Mouse (Mus musculus): Measurements from ENCODE around the gene Lpar2. TPM values are rescaled to one million over a fixed set of nuclear protein-coding genes. Genes with fewer than 3 reads are reported as not detected.

Gene Lpar2
- polyA plus RNA-seq, 1 experiment from 2014 or later, result 0.45 TPM

- H3K9ac ChIP-seq (ENCODE audit: low read length), result no peak overlapping the region
- H3K4me2 ChIP-seq (ENCODE audit: low read depth, low read length), result no peak overlapping the region
- no peaks in the 10 kb centered on the region for H3K4me1 ChIP-seq (replicated peaks; ENCODE audit: control insufficient read depth, insufficient read depth, low read length)
- no peak for ATAC-seq (ENCODE audit: low read depth)
- H3K9me3 ChIP-seq (ENCODE audit: control insufficient read depth, low read length), result no peaks in the 10 kb centered on the region
- peaks cover 3% of the 10 kb centered on the region; the same call in 1 of the 2 replicates for H3K36me3 ChIP-seq (ENCODE audit: control insufficient read depth, insufficient read depth, low read length)
- no peaks in the 10 kb centered on the region for H3K27me3 ChIP-seq (ENCODE audit: control insufficient read depth, insufficient read depth, low read depth, low read length)
- WGBS, result 80% methylated on average over 2 of the region's 2 CpGs
- H3K4me3 ChIP-seq (ENCODE audit: low read length), result no peak overlapping the region
- H3K27ac ChIP-seq (ENCODE audit: low read length), result no peak overlapping the region
These were observed 7.3 kb upstream of the Lpar2 start for GRCm38 (mm10) chr8:69814881-69815280.

DNA sequence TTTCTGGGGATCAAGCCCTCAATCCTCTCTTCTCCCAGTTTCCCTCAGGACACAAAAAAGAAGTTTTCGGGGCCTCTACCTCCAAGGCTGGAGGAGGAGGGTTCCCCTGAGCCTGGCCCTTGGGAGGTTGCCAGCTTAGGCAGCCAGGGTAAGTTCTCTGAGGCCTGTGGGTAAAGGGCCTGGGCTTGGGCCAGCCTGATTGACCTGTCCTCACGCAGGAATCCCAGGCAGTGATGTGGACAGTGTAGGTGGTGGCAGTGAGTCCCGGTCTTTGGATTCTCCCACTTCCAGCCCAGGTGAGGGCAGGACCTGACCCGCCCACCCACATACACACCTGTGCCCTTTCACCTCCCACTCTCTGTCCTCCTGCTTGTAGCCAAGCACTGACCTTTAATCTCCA, 6.8 kb upstream of the Lpar2 start:
- no peak overlapping the region for H3K27ac ChIP-seq (ENCODE audit: low read length)
- no peak overlapping the region for H3K4me2 ChIP-seq (ENCODE audit: low read depth, low read length)
- 87% methylated on average over 4 of the region's 4 CpGs for WGBS
- peaks cover 3% of the 10 kb centered on the region; the same call in 1 of the 2 replicates for H3K36me3 ChIP-seq (ENCODE audit: control insufficient read depth, insufficient read depth, low read length)
- ATAC-seq (ENCODE audit: low read depth), result peak; percentile 27; the same call in 1 of the 2 replicates
- H3K27me3 ChIP-seq (ENCODE audit: control insufficient read depth, insufficient read depth, low read depth, low read length), result no peaks in the 10 kb centered on the region
- no peak overlapping the region for H3K4me3 ChIP-seq (ENCODE audit: low read length)
- no peaks in the 10 kb centered on the region for H3K9me3 ChIP-seq (ENCODE audit: control insufficient read depth, low read length)
- no peak overlapping the region for H3K9ac ChIP-seq (ENCODE audit: low read length)
- no peaks in the 10 kb centered on the region for H3K4me1 ChIP-seq (replicated peaks; ENCODE audit: control insufficient read depth, insufficient read depth, low read length)

GRCm38 (mm10) chr8:69820466-69820865, 1.8 kb upstream of the Lpar2 start:
- 60% methylated on average over 9 of the region's 9 CpGs for WGBS

DNA sequence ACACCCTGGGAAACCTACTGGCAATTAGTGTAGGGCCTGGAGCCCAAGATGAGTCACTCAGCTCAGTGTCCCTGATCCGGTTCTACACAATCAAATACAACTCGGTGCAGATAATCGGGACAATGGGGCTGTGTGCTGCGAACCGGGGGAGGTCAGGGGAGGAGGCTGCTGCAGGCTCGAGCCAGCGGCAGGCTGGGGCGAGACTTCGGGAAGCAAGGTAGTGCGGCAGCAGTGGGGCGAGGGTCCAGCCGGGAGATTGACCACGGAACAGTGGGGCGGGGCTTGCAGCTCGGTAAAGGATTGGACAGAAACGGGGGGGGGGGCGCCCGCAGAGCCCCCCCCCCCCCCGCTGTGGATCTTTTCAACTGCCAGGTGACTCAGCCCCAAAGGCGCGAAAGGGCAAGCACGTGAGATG, 251 bp upstream of the Lpar2 start:
- Histone ChIP-seq H3K4me2 (ENCODE audit: low read depth, low read length) (peak overlapping the region; percentile 92), H3K9me3 (ENCODE audit: control insufficient read depth, low read length) (no peaks in the 10 kb centered on the region), H3K27me3 (ENCODE audit: control insufficient read depth, insufficient read depth, low read depth, low read length) (no peaks in the 10 kb centered on the region), H3K27ac (ENCODE audit: low read length) (peak overlapping the region; percentile 15; the same call in 1 of the 2 replicates), H3K4me3 (ENCODE audit: low read length) (peak overlapping the region; percentile 60), H3K36me3 (ENCODE audit: control insufficient read depth, insufficient read depth, low read length) (0 out of 2 replicates have a peak, but pooled peaks cover 3% of the 10 kb centered on the region), H3K4me1 (replicated peaks; ENCODE audit: control insufficient read depth, insufficient read depth, low read length) (peaks cover 4% of the 10 kb centered on the region), H3K9ac (ENCODE audit: low read length) (peak overlapping the region; percentile 69)
- WGBS, result 0% methylated on average over 13 of the region's 22 CpGs
- ATAC-seq (ENCODE audit: low read depth), result peak; percentile 60

More at GRCm38 (mm10) chr8:69820466-69820865, 1.8 kb upstream of the Lpar2 start:
- Histone ChIP-seq H3K9ac (ENCODE audit: low read length) (no peak overlapping the region), H3K27ac (ENCODE audit: low read length) (no peak overlapping the region), H3K27me3 (ENCODE audit: control insufficient read depth, insufficient read depth, low read depth, low read length) (no peaks in the 10 kb centered on the region), H3K36me3 (ENCODE audit: control insufficient read depth, insufficient read depth, low read length) (0 out of 2 replicates have a peak, but pooled peaks cover 3% of the 10 kb centered on the region), H3K4me3 (ENCODE audit: low read length) (no peak overlapping the region), H3K9me3 (ENCODE audit: control insufficient read depth, low read length) (no peaks in the 10 kb centered on the region), H3K4me2 (ENCODE audit: low read depth, low read length) (no peak overlapping the region), H3K4me1 (replicated peaks; ENCODE audit: control insufficient read depth, insufficient read depth, low read length) (peaks cover 4% of the 10 kb centered on the region)
- ATAC-seq (ENCODE audit: low read depth), result no peak

DNA sequence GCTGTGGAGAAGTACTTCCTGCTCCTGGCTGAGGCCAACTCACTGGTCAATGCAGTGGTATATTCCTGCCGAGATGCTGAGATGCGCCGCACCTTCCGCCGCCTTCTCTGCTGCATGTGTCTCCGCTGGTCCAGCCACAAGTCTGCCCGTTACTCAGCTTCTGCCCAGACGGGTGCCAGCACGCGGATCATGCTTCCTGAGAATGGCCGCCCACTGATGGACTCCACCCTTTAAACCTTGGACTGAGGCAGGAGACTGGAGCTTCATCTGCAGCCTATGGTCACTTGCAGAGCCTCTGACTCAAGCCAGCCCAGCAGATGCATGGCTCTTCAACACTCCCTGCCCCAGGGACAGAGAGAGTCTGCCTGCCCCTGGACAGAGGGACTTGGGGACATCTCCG, 4.1 kb downstream of the Lpar2 start:
- Histone ChIP-seq H3K9ac (ENCODE audit: low read length) (no peak overlapping the region), H3K4me2 (ENCODE audit: low read depth, low read length) (no peak overlapping the region), H3K27ac (ENCODE audit: low read length) (no peak overlapping the region), H3K36me3 (ENCODE audit: control insufficient read depth, insufficient read depth, low read length) (no peaks in the 10 kb centered on the region), H3K4me3 (ENCODE audit: low read length) (no peak overlapping the region), H3K9me3 (ENCODE audit: control insufficient read depth, low read length) (no peaks in the 10 kb centered on the region), H3K4me1 (replicated peaks; ENCODE audit: control insufficient read depth, insufficient read depth, low read length) (peaks cover 4% of the 10 kb centered on the region), H3K27me3 (ENCODE audit: control insufficient read depth, insufficient read depth, low read depth, low read length) (no peaks in the 10 kb centered on the region)
- ATAC-seq (ENCODE audit: low read depth), result no peak
- WGBS, result 91% methylated on average over 12 of the region's 12 CpGs

DNA sequence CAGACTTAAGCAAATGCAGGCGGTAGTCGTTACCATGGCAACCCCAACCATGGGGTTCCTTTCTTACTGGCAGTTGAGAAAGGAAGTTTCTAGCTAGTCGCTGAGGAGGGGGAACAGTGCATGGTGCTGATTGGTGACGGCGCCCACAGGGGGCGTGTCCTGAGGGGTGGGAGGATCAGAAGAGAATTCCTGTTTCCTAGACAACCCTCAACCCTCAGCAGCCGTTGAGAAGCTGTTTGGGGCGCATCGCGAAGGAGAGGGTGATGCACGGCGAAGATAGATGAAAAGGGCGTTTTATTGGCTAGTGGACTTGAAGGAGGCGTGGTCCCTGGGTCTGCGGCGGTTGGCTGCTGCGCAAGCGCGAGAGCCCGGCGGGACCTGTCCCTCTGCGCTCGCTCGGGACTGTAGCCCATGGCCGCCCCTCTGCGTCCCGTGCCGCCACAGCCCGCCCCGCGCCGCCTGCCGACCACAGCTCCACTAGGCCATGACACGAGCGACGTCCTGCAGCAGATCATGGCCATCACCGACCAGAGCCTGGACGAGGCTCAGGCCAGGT, 10.1 kb downstream of the Lpar2 start, which contains the start of gene Pbx4:
Gene Pbx4 (plus strand): TSS at position 194 of the 556 bp plus-strand sequence.
- H3K27me3 ChIP-seq (ENCODE audit: control insufficient read depth, insufficient read depth, low read depth, low read length), result no peaks in the 10 kb centered on the region
- no peaks in the 10 kb centered on the region for H3K36me3 ChIP-seq (ENCODE audit: control insufficient read depth, insufficient read depth, low read length)
- H3K27ac ChIP-seq (ENCODE audit: low read length), result no peak within 1 kb of the TSS
- H3K4me2 ChIP-seq (ENCODE audit: low read depth, low read length), result peak within 1 kb of the TSS; percentile 97
- peaks cover 8% of the 10 kb centered on the region; the same call in 1 of the 2 replicates for H3K4me1 ChIP-seq (replicated peaks; ENCODE audit: control insufficient read depth, insufficient read depth, low read length)
- H3K4me3 ChIP-seq (ENCODE audit: low read length), result peak within 1 kb of the TSS; percentile 63
- ATAC-seq (ENCODE audit: low read depth), result peak; percentile 97
- no peaks in the 10 kb centered on the region for H3K9me3 ChIP-seq (ENCODE audit: control insufficient read depth, low read length)
- WGBS, result under 1% methylated on average over 38 of the region's 38 CpGs
- H3K9ac ChIP-seq (ENCODE audit: low read length), result peak within 1 kb of the TSS; percentile 66

DNA sequence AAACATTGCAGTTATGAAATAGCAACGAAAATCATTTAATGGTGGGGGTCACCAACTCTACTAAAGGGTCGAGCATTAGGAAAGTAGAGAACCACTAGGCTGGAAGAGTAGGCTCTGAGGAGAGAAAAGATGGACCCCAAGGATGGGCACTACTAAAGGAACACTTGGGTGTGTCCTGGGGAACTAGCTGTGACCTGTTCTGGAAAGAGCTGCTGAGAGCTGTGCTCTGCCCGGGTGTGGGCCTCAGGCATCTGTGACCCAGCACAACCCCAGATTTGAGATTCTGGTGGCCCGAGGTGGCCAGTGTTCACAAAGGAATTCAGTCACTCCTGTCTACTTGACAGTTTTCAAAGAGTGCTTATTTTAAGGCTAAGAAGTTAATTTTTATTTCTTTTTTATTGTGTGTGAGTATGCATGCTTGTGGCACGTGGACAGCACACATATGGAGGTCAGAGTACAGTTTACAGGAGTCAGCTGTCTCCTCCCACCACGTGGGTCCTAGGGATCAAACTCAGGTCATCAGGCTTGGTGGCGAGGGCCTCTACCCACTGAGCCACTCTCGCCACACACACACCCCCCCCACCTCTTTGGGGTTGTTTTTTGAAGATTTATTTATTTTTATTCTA, 14.9 kb downstream of the Lpar2 start:
- WGBS, result 48% methylated on average over 8 of the region's 8 CpGs
- Histone ChIP-seq H3K27ac (ENCODE audit: low read length) (no peak overlapping the region), H3K4me2 (ENCODE audit: low read depth, low read length) (no peak overlapping the region), H3K4me1 (replicated peaks; ENCODE audit: control insufficient read depth, insufficient read depth, low read length) (peaks cover 6% of the 10 kb centered on the region; the same call in 1 of the 2 replicates), H3K9ac (ENCODE audit: low read length) (no peak overlapping the region), H3K36me3 (ENCODE audit: control insufficient read depth, insufficient read depth, low read length) (no peaks in the 10 kb centered on the region), H3K9me3 (ENCODE audit: control insufficient read depth, low read length) (no peaks in the 10 kb centered on the region), H3K27me3 (ENCODE audit: control insufficient read depth, insufficient read depth, low read depth, low read length) (no peaks in the 10 kb centered on the region), H3K4me3 (ENCODE audit: low read length) (no peak overlapping the region)
- ATAC-seq (ENCODE audit: low read depth), result no peak

- H3K4me2 ChIP-seq (ENCODE audit: low read depth, low read length), result no peak overlapping the region
- H3K4me3 ChIP-seq (ENCODE audit: low read length), result no peak overlapping the region
- H3K4me1 ChIP-seq (replicated peaks; ENCODE audit: control insufficient read depth, insufficient read depth, low read length), result peaks cover 2% of the 10 kb centered on the region
- H3K27me3 ChIP-seq (ENCODE audit: control insufficient read depth, insufficient read depth, low read depth, low read length), result no peaks in the 10 kb centered on the region
- no peaks in the 10 kb centered on the region for H3K9me3 ChIP-seq (ENCODE audit: control insufficient read depth, low read length)
- ATAC-seq (ENCODE audit: low read depth), result peak; percentile 60
- no peak overlapping the region for H3K9ac ChIP-seq (ENCODE audit: low read length)
- peak overlapping the region; percentile 59 for H3K27ac ChIP-seq (ENCODE audit: low read length)
- 61% methylated on average over 3 of the region's 3 CpGs for whole genome bisulfite sequencing
- H3K36me3 ChIP-seq (ENCODE audit: control insufficient read depth, insufficient read depth, low read length), result no peaks in the 10 kb centered on the region
These were observed 25.2 kb downstream of the Lpar2 start for GRCm38 (mm10) chr8:69847167-69848065.

DNA sequence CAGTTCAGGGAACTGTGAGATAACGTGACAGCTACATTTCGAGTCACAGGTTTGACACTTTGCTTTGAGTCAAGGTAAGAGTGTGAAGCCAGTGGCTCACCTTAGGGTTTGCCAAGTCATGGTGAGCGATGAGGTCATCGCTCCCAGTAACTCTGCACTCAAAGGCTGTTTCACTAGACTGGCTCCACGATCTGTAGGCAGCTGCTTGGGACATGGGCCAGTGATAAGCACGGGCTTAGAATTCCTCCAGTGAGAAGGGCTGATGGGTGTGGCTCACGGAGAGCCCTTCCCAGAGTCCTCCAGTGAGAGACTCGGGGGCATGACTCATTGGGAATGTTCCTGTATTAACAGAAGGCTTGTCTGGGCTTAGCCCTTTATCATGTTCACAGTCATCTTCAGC, 26.7 kb downstream of the Lpar2 start:
- H3K4me2 ChIP-seq (ENCODE audit: low read depth, low read length), result no peak overlapping the region
- ATAC-seq (ENCODE audit: low read depth), result peak; percentile 90
- WGBS, result 51% methylated on average over 8 of the region's 8 CpGs
- no peak overlapping the region for H3K9ac ChIP-seq (ENCODE audit: low read length)
- no peak overlapping the region for H3K4me3 ChIP-seq (ENCODE audit: low read length)
- peaks cover 2% of the 10 kb centered on the region for H3K4me1 ChIP-seq (replicated peaks; ENCODE audit: control insufficient read depth, insufficient read depth, low read length)
- no peaks in the 10 kb centered on the region for H3K27me3 ChIP-seq (ENCODE audit: control insufficient read depth, insufficient read depth, low read depth, low read length)
- H3K9me3 ChIP-seq (ENCODE audit: control insufficient read depth, low read length), result no peaks in the 10 kb centered on the region
- H3K36me3 ChIP-seq (ENCODE audit: control insufficient read depth, insufficient read depth, low read length), result no peaks in the 10 kb centered on the region
- 0 out of 2 replicates have a peak overlapping the region, but pooled peaks have one; percentile 47 for H3K27ac ChIP-seq (ENCODE audit: low read length)

Data from lung, embryonic 16.5 days (tissue).